ENCODE assay signal across 20 mouse cellular contexts in the genomic region with DNA sequence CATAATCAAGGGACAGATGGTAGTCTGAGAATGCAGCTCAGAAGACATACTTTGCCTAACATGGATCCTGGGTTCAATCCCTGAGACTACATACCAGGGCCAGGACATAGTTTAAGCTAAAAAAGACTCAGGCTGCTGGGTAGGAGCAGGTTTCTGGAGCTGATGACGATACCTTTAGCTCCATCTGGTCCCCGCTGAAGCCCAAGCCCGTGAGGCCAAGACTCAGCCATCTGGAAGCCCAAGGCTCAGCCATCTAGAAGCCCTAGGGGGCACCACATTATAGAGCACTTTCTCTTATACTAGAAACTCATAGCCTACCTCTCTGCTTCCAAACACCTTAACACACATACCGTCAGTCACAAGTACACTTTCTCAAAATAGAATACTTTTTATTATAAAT. TPM values are rescaled to one million over a fixed set of nuclear protein-coding genes. Genes with fewer than 3 reads are reported as not detected.
"Had no signal": no experiment of that assay in that cellular context is flagged by ENCODE, and none has a peak within 500 bp of the region (broad histone marks: within the 10 kb centered on the region; RNA-seq: fewer than 3 reads in every experiment).

No protein-coding gene starts in this region.

- H3K27ac ChIP-seq: kidney, embryonic 15.5 days; limb, embryonic 12.5 days; limb, embryonic 15.5 days; liver, embryonic 12.5 days; midbrain, embryonic 12.5 days; midbrain, embryonic 15.5 days; neural tube, embryonic 12.5 days had no signal

- H3K27me3 ChIP-seq: kidney, embryonic 15.5 days; limb, embryonic 15.5 days; liver, embryonic 12.5 days; liver, embryonic 15.5 days had no signal

- ATAC-seq: liver, embryonic 12.5 days; midbrain, embryonic 15.5 days had no signal

- H3K4me3 ChIP-seq: kidney, embryonic 15.5 days; limb, embryonic 12.5 days; limb, embryonic 15.5 days; liver, embryonic 12.5 days; liver, embryonic 15.5 days; midbrain, embryonic 12.5 days; midbrain, embryonic 15.5 days; neural tube, embryonic 12.5 days had no signal

- DNase-seq: kidney, adult 8-10 months; kidney, postnatal 10 days; kidney, postnatal 36 days; left cerebral cortex, postnatal 4 days; lung, adult 2 months; lung, postnatal 14 days; lung, postnatal 4 days; retina, postnatal 1 day; thymus, adult 18-20 months; thymus, postnatal 36 days had no signal

RNA-seq across cellular contexts. Expression of gene Slc22a14, which starts 29.8 kb away (rescaled TPM):
- polyA plus RNA-seq: limb, embryonic 12.5 days; limb, embryonic 15.5 days; liver, embryonic 12.5 days; midbrain, embryonic 12.5 days; midbrain, embryonic 15.5 days; neural tube, embryonic 12.5 days; small intestine, adult 2 months; stomach, embryonic 16.5 days had no signal
